Mouse (Mus musculus): Measurements from ENCODE around the gene Il1rl1. TPM values are rescaled to one million over a fixed set of nuclear protein-coding genes. Genes with fewer than 3 reads are reported as not detected.

The Il1rl1 gene
- polyA plus RNA-seq, 1 experiment from 2014 or later: 0.11 TPM

GRCm38 (mm10) chr1:40501546-40502398 is 72.4 kb downstream of the Il1rl1 start:
- no peaks in the 10 kb centered on the region for H3K9me3 ChIP-seq (ENCODE audit: control insufficient read depth, low read length)
- H3K4me1 ChIP-seq (replicated peaks; ENCODE audit: control insufficient read depth, insufficient read depth, low read length): no peaks in the 10 kb centered on the region
- no peaks in the 10 kb centered on the region for H3K36me3 ChIP-seq (ENCODE audit: control insufficient read depth, insufficient read depth)
- H3K9ac ChIP-seq (replicated peaks; ENCODE audit: low read depth, low read length): no peak overlapping the region
- H3K4me2 ChIP-seq (ENCODE audit: low read length): no peak overlapping the region
- H3K27ac ChIP-seq (ENCODE audit: low read length): no peak overlapping the region
- H3K4me3 ChIP-seq (replicated peaks; ENCODE audit: low read length): no peak overlapping the region
- no peaks in the 10 kb centered on the region for H3K27me3 ChIP-seq (replicated peaks; ENCODE audit: control insufficient read depth, insufficient read depth, low read length)
- ATAC-seq: no peak
- WGBS: 91% methylated on average over 11 of the region's 11 CpGs

DNA sequence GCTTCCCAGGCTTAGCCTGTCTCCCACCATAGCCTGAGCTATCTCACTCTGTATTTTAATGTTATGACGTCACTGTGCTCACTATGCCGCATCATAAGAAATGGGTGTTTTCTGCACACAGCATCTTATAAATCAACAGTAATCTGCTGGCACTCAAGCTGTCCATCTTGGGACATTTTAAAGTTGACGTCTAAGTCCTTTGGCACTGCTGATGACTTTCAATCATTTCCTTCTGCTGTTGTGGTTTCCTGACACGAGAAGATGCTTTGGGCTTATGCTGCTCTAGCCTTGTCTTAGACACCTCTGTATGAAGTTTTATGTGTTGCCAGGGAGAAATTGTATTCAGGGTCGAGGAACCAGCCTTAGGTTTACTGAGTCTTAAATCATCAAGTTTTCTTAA is 75.2 kb downstream of the Il1rl1 start:
- no peak overlapping the region for H3K4me2 ChIP-seq (ENCODE audit: low read length)
- WGBS: 88% methylated on average over 5 of the region's 5 CpGs
- H3K36me3 ChIP-seq (ENCODE audit: control insufficient read depth, insufficient read depth): no peaks in the 10 kb centered on the region
- no peak overlapping the region for H3K9ac ChIP-seq (replicated peaks; ENCODE audit: low read depth, low read length)
- H3K27me3 ChIP-seq (replicated peaks; ENCODE audit: control insufficient read depth, insufficient read depth, low read length): no peaks in the 10 kb centered on the region
- H3K4me1 ChIP-seq (replicated peaks; ENCODE audit: control insufficient read depth, insufficient read depth, low read length): no peaks in the 10 kb centered on the region
- H3K27ac ChIP-seq (ENCODE audit: low read length): no peak overlapping the region
- H3K9me3 ChIP-seq (ENCODE audit: control insufficient read depth, low read length): no peaks in the 10 kb centered on the region
- H3K4me3 ChIP-seq (replicated peaks; ENCODE audit: low read length): no peak overlapping the region
- no peak for ATAC-seq

Other genes starting within 250 kb of the Il1rl1 start
- gene Il1r1, start 204.5 kb upstream of the Il1rl1 start, polyA plus RNA-seq (2015; fragmentation: Nextera tagmentation; extraction: Ambion mirVana): 0.44 and 0.98 TPM in 2 replicates
- 1.1 and 1.2 TPM in 2 replicates for gene Il1rl2, start 105.0 kb upstream of the Il1rl1 start, polyA plus RNA-seq (2015; fragmentation: Nextera tagmentation; extraction: Ambion mirVana)
- not detected in 2 replicates for gene Il18r1, start 36.0 kb downstream of the Il1rl1 start, polyA plus RNA-seq (2015; fragmentation: Nextera tagmentation; extraction: Ambion mirVana)
- gene Il18rap, start 85.8 kb downstream of the Il1rl1 start, polyA plus RNA-seq (2015; fragmentation: Nextera tagmentation; extraction: Ambion mirVana): 0.11 and 0.27 TPM in 2 replicates
- gene Slc9a4, start 150.5 kb downstream of the Il1rl1 start, polyA plus RNA-seq (2015; fragmentation: Nextera tagmentation; extraction: Ambion mirVana): 0.25 TPM in 1 of 2 replicates, not detected in the other